Mouse (Mus musculus) right cerebral cortex, adult 18-20 months (tissue): Measurements from ENCODE around the gene Bcar3.

Experiments used
- DNase-seq: peaks from one replicate; pipeline ENCODE4 v3.0.0; 2022; ENCODE audit warnings: mixed read lengths

Bcar3 gene

DNA sequence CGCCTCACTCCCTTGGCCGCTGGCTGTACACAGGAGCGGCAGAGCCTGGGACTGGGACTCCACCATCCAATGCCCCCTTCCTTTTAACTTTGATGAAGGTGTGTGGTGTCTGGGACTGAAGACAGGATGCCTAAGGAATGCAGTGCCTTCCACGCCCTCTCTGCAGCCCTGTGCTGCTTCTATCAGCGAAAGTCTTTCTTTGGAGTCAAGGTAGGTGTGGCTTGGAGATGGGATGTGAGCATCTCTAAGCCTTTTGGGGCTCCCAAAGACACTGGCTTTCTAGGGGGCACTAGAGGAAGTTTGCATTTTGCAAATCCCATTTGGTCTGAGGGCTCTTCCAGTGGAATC is 189.8 kb downstream of the Bcar3 start:
- DNase-seq: no peak

DNA sequence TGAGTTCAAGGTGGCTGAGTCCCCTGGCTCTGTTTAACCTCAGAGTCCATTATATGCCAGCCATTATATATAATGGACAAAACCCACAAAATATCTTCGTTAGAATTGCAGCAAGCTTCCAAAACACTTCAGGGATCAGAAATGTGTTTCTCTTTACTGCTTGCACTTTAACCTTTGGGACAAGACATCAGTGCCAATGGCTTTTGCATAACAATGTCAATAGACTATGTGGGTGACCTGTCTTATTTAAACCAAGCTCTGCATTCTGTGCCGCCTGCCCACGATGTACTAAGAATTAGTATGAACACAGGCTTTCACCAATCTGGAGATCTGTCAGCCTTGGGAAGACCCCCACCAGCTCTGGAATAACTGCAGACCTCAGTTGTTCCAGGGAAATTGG is 190.4 kb downstream of the Bcar3 start:
- DNase-seq: no peak

DNA sequence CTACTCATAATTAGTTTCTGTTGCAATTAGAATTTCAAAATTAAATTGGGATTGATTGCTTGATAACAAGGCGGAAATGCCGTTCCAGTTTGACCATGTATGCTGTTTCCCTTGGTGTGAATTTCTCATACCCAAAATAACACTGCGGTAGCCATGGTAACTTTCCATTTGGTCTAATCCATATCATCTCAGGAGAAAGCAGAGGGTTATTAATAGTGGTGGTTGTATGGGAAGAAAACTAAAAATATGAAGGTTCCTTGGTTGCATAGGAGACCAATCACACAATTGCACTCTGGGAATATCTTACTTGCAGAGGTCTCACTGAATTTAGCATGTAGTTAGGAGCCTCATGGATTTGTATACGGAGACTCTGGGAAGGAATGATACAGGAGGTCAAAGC is 191.8 kb downstream of the Bcar3 start:
- DNase-seq: no peak

DNA sequence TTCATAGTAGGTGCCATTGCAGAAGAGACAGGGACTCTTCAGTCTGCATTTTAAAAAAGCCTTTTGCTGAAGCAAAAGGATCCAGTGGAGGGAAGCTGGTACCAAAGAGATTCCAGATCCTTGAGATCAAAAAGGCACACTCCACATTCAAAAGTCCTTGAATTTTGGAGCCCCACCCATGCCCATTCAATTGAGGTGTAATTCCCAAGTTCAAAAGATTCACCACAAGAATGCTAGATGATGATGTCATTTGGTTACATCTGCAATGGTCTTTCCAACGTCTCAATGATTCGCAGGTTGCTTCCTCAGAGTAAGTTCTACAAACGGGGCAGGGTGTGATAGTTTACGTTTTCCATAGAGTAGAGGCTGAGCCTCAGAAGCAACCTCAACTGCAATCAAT is 192.3 kb downstream of the Bcar3 start:
- DNase-seq: no peak

DNA sequence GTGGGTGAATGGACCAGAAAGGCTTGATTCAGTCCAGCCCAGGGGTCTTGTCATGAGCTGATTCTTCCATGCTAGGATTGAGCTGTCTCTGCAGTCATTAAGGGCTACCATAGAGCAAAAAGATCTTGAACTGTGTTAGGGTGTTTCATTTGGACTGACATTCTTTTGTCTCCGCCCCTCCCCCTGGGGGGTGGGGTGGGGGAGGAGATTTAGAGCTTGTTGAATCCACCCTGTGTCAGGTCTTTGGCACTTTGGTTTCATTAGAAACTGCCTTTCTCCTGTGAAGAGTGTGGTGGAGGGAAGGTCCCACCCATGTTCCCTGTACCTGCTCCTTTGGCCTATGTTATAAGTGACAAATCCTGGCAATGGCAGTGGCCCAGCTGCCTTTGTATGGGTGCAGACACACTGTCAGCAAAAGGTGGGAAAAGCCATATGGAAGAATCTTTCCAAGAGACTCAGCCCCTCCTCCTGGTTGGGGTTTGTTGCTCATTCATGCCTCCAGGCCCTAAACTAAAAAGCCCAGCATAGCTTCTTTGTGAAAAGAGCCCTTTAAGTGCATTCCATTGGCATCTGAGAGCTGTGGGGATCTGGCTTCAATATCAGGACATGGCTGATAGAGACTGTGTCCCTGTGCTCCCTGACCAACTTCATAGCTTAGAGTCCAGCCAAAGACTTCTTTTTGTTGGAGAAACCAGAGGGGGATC is 194.3 kb downstream of the Bcar3 start:
- no peak for DNase-seq

DNA sequence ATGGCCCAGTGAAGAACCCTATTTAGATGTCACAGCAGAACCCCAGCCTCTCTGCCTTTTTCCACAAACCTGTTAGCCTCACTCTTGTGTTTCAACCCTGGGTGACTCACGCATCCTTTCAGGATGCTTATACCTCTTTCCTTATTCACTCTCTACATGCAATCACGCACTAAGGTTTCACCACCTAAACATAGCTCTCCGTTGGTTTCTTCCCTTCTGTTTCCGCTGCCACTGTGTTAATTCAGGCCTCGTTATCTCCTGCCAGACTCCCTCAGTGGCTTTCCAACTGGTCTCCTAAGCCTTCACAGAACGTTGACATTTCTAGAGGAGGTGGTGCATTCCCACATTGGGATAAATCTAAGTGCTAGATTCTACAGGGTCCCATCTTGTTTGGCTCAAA is 196.6 kb downstream of the Bcar3 start:
- DNase-seq: peak; percentile 68

DNA sequence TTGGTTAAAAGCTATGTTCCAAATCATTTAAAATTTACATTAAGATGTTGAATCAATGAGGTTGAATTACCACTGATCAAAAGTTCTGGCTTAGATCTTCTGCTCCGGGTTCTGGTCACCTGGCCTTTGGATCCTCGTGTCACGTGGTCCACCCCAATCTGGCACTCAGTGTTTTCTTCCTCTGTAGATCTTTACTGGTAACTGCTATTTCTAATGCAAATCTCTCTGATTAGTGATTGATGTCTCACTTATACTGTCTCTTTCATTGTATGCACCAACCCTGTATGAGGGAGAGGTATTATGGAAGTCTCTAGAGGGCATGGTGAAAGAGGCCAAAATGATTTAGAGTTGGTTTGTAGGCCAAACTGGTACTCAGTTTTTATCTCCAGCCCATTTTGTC is 198.1 kb downstream of the Bcar3 start:
- DNase-seq: no peak

DNA sequence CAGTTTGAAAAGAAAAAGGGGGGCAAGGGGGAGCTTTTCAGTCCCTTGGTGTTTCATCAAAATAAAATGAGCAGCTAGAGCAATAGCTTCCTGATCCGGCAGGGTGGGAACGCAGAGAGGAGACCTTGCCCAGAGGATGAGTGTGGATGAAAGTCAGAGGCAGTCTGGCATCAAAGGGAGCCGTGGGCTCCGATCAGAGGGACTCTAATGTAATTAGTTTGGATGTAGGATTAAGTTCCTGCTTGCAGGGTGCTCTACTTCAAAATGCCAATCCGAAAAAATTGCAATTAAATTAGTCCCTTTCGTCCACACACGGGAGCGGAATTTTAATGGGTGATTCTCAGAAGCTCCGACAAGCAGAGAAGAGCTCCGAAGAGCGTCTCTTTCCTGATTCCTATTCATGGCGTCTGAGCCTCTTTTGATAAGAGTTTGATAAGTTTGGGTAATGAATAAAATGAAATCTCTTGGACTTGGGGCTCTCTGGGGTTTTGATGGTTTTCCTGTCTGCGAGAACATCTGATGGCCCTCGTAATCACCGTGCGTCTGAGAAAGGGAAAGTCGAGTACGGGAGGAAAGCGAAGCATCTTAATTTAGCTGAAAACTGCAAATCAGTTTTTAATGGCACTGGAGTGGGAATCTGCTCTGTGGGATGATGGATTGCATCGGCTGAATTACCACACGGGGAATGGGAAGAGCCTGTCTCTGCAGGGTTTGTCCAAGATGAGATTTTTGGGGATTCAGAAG is 199.1 kb downstream of the Bcar3 start:
- no peak for DNase-seq

- DNase-seq: no peak
Observed at GRCm38 (mm10) chr3:122494764-122495163, 200.8 kb downstream of the Bcar3 start.

GRCm38 (mm10) chr3:122497871-122498270 is 203.9 kb downstream of the Bcar3 start:
- no peak for DNase-seq

DNA sequence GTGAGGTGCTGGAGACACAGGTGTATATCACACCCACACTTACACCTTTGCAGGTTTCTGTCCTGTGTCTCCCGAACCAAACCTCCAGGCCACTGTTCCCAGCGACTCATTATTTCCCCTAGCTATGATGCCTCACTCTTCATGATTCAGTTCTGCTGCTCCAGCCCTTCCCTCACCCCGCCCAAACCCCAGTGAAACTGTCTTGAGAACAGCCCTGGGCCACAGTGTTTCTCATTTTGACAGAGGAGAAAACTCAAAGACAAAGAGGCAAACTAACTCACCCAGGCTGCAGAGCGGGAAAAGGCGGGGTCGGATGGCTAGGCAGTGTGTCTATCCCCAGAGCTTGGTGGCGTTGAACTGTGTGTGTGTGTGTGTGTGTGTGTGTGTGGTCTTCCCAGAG is 204.6 kb downstream of the Bcar3 start:
- DNase-seq: no peak

DNA sequence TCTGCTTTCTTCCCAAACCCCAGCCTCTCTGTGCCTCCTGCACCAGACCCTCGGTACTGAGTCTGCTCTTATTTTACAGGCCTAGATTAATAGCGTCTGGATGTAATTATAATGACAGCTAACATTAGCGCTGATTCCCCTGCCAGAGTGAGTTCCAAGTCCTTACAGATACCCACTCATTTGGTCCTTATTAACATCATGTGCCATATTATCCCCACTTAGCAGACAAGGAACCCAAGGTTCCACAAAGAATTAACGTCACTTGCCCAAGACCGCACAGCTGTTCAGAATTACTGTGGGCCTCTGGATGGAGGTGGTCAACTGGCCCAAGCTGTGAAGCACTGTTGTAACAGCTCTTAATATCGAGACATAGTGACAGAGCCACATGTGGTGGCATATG is 205.7 kb downstream of the Bcar3 start:
- no peak for DNase-seq

DNA sequence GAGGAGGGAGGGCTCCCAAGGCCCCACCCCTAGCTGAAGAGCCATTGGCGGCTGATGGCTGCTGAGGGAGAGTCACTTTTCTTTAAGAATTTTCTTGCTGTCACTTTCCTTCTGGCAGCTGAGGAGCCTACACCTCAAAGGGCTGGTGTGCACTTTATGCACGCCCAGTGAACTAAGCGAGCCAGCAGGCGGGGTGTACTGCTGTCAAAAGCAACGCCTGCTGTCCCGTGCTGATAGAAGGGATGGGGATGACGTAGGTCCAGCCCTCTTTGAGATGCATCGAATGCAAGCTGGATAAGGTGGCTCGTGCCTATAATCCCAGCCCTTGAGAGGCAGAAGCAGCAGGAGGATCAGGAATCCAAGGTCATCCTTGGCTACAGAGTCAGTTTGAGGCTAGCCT is 207.0 kb downstream of the Bcar3 start:
- DNase-seq: no peak

DNA sequence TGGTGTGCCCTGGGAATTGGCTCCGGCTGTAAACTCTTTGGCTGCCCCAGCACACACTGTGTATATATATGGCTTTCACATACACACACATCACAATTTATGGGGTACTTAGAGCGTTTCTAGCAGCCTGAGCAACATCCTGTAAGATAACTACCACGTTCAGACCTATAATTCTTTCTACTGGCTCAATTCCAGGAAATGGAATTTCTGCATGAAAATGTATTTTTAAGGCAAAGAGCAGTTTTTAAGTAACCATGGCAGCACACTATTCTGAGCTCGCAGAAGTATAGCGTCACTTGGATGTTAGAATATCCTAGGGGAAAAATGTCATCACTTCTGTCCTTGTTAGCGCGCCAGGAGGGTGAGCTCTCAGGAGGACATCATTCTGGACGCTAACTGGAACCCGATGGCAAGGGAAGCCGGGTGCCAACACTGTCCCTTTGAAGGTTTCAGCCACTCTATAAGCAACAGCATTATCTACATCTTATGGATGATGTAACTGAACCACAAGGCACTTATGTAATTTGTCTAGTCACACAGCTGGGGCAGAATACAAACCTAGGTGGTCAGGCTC is 212.5 kb downstream of the Bcar3 start:
- DNase-seq: peak; percentile 59

DNA sequence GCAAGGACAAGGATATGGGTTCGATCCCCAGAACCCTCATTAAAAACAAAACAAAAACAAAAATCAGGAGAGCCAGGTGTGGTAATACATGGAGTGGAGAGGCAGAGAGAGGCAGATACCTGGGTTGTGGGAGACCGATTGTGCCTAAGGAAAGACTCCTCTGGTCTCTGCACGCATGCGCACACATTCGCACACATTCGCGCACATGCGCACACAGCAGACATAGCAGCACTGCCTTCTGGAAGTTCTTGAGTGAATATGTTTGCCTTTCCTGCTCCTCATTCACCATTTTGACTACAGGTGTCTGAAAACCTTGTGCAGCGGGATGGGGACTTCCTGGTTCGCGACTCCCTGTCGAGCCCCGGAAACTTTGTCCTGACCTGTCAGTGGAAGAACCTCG is 213.9 kb downstream of the Bcar3 start:
- DNase-seq: no peak

DNA sequence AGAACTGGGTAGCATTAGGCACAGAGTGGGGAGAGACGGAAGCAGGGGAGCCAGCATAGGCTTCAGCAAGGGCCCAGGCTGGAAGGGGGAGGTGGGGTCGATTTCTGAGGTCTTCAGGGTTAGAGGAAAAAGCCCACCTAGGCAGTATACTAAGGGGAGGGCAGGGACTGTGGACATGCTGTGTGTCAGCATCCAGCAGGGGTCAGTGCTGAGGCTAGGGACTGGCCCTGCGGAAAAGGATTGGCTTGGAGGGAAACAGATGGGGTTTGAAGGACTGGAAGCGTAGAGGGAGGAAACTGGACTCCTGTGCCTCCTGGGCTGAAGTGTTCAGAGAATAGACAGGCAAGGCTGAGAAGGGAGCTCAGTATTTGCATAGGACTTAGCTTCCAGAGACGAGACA is 215.1 kb downstream of the Bcar3 start:
- peak; percentile 50 for DNase-seq

DNA sequence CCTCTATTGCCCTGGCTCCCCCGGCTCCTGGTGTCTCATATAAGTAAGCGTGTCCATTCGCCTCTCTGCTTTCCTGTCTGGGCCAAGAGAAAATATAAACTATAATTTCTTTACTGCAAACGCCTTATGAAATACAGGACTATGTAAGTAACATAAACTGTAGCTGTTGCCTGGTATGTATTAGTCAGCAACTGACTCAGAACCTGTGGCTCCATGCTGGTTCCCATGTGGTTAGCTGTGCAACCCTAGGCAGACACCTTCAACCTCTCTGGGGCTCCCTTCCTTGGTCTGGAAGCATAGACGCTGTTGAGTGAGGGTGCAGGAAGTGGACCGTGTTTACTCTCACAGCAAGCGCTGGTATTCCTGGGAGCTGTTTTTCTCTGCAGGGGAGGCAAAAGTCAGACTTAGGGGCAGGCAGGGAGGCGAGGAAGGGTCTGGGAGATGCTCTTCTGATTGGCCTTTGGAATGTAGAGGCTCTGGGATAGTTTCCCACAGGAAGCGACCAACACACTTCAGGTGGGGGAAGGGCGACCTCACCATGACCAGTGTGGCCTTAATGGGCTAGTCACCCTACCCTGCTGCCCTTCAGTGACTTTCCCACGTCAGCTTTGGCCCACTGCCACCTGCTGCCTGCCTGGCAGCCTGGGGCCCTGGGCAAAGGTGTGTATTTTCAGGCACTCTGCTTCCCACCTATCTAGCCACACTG is 215.8 kb downstream of the Bcar3 start:
- DNase-seq: no peak

DNA sequence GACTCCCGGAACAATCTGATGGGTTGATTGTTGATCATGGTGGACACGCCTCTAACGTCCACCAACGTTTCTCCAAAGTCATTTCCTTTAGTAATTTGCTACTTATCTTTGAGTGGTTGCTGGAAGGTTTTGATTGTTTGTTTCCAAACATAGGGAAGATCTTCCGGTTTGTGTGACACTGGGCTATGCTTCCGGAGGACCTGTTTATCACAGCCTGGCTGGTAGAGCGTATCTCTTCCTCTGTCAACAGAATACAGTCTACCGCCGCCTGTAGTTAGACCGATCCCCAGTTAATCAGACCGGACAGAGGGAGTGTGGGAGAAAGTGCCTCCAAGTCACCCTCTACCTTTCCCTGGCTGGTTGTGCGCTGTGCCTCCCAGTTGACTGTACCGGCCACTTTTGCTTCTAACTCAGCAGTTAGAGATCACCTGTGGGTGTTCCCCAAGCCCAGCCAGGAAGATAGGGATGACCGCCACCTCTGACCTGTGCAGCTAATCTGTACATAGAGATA is 216.4 kb downstream of the Bcar3 start:
- DNase-seq: no peak

DNA sequence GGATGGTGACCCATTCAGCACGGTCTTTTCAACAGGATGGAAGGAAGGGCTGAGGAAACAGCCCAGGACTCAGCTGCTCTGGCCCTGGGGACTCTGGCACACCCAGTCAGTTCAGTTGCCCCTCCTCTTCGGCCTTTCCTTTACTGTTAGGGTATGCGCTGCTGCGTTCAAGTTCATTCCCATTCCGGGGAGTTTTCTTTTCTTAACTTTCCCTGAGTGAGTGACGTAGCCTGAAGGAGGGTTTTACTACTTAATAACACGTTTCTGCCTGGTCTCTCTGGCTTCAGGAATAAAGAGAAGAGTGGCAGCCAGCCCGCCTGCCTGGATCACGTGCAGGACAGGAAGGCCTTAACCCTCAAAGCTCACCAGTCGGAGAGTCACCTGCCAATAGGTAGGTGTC is 217.0 kb downstream of the Bcar3 start:
- no peak for DNase-seq

DNA sequence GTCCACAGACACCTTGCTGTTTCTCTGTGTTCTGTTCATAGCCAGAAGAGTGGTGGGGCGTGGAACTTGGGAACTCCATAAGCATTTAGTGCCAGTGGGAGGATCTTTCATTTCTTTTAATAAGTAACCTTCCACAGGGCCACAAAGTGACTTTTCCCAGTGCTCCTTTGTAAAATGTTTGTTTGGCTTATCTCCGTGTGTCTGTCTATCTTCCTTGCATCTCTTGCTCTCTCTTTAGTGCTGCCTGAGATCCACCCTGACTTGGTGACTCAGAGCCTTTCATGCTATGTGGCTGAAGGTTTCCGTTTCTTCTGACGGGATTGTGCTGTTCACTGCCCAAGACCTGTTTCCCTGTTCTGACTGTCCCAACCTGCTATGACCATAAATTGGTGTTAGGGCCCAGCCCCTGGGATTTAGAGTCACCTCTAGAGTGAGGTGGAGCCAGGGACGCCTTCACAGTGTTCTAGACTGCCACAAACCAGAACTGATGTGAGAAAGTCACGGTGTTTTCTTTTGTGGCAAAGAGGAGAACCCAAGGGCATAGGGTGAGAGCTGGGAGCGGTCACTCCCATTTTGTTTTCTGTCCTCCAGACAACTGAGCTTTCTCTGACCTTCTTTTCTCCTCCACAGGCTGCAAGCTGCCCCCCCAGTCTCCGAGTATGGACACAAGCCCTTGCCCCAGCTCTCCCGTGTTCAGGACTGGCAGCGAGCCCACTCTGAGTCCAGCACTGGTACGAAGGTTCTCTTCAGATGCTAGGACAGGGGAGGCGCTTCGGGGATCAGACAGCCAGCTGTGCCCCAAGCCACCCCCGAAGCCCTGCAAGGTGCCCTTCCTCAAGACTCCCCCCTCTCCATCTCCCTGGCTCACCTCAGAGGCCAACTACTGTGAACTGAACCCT is 218.0 kb downstream of the Bcar3 start:
- no peak for DNase-seq

GRCm38 (mm10) chr3:122512725-122513375 is 218.9 kb downstream of the Bcar3 start:
- DNase-seq: no peak
